Mouse (Mus musculus) brain, embryonic 14.5 days (tissue): ENCODE data around the gene Aldh9a1.

Source experiments
- CTCF ChIP-seq: fragments of 200-500 bp; IDR thresholded peaks from 2 replicates; pipeline ENCODE4 v1.5.1; 2012; ENCODE audit warnings: inconsistent platforms, mild to moderate bottlenecking, moderate library complexity, borderline replicate concordance; ENCODE audit not compliant: insufficient read depth, insufficient read length; ENCODE audit errors: extremely low read depth
- POLR2A ChIP-seq: fragments of 200-500 bp; IDR thresholded peaks from 2 replicates; pipeline ENCODE4 v1.6.1; 2012; ENCODE audit warnings: mild to moderate bottlenecking, inconsistent platforms, borderline replicate concordance; ENCODE audit not compliant: poor library complexity, insufficient read depth, insufficient read length, severe bottlenecking; ENCODE audit errors: extremely low read depth

DNA sequence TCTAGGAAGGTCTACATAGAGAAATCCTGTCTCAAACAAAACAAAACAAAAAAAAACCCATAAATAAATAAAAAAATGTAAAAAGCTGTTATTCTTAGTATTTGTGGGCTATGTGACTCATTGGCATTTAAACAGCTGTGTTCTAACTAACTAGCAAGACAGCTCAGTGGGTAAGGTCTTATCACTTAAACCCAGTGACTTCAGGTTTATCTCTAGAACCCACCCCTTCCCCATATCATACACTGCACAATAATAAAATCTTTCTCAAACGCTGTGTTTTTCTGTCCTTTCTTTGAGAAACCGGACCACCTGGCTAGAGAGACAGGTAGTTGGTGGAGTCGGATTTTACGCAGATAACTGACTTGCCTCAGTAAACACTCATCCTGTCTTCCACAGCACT, 18.2 kb downstream of the Aldh9a1 start:
- TF ChIP-seq CTCF (no peak), POLR2A (no peak)
